ENCODE assay signal across 12 mouse cellular contexts in genomic region chr5:142510061-142510414, GRCm38 (mm10). TPM values are rescaled to one million over a fixed set of nuclear protein-coding genes. Genes with fewer than 3 reads are reported as not detected.
DNase-seq lines count a peak whose midpoint lies in the region; ATAC-seq and TF ChIP-seq lines count a peak whose summit lies in the region.
"Had no signal": no experiment of that assay in that cellular context is flagged by ENCODE, and none has a peak within 500 bp of the region (broad histone marks: within the 10 kb centered on the region; RNA-seq: fewer than 3 reads in every experiment).

No protein-coding gene starts in this region.

- intact Hi-C loops in left cerebral cortex, postnatal 4 days (cut with DNase I), result no loop called here

- no peaks in the 10 kb centered on the region for H3K9me3 ChIP-seq in hindbrain, postnatal 0 days (ENCODE audit: low read length)
- H3K9me3 ChIP-seq in neural tube, embryonic 13.5 days, result no peaks in the 10 kb centered on the region

- no peak overlapping the region for H3K4me3 ChIP-seq in hindbrain, postnatal 0 days (ENCODE audit: low read length)
- H3K4me3 ChIP-seq in neural tube, embryonic 13.5 days, result no peak overlapping the region
- H3K4me3 ChIP-seq: left cerebral cortex, adult 2 months had no signal

- no peak for TF ChIP-seq CTCF in hindbrain, postnatal 0 days (IDR thresholded peaks at IDR 0.05; ENCODE audit: low read depth)

- peak overlapping the region; percentile 52; the same call in 1 of the 2 replicates for H3K4me2 ChIP-seq in hindbrain, postnatal 0 days (ENCODE audit: low read depth, low read length)
- H3K4me2 ChIP-seq in neural tube, embryonic 13.5 days, result no peak overlapping the region

- H3K27me3 ChIP-seq in hindbrain, postnatal 0 days (ENCODE audit: insufficient read depth, low read length), result no peaks in the 10 kb centered on the region
- no peaks in the 10 kb centered on the region for H3K27me3 ChIP-seq in neural tube, embryonic 13.5 days

- H3K36me3 ChIP-seq in hindbrain, postnatal 0 days (ENCODE audit: insufficient read depth, low read length), result 0 out of 2 replicates have a peak, but pooled peaks cover 3% of the 10 kb centered on the region
- H3K36me3 ChIP-seq in neural tube, embryonic 13.5 days, result peaks cover 10% of the 10 kb centered on the region; the same call in 1 of the 2 replicates

- DNase-seq in cerebellum, postnatal 10 days, result peak; percentile 64 to 70
- DNase-seq in cerebellum, adult 8-10 months, result no peak
- DNase-seq in left cerebral cortex, postnatal 4 days, result peak; percentile 38
- DNase-seq in left cerebral cortex, adult 18-20 months (ENCODE audit: low spot score in 2 of 2), result no peak
- DNase-seq in hindbrain, postnatal 0 days (ENCODE audit: low spot score), result peak; percentile 45
- DNase-seq in thymus, postnatal 10 days (ENCODE audit: low spot score in 2 of 2), result no peak
- DNase-seq in testis, postnatal 10 days (ENCODE audit: low spot score), result no peak
- DNase-seq: thymus, adult 18-20 months had no signal

- peak overlapping the region; percentile 54; the same call in 1 of the 2 replicates for H3K9ac ChIP-seq in hindbrain, postnatal 0 days (replicated peaks; ENCODE audit: low read length)
- peak overlapping the region; percentile 70 for H3K9ac ChIP-seq in neural tube, embryonic 13.5 days

- peak overlapping the region; percentile 93 for H3K27ac ChIP-seq in hindbrain, postnatal 0 days
- H3K27ac ChIP-seq in neural tube, embryonic 13.5 days (replicated peaks), result peak overlapping the region; percentile 90
- H3K27ac ChIP-seq: kidney, postnatal 0 days; left cerebral cortex, adult 2 months had no signal

- H3K4me1 ChIP-seq in hindbrain, postnatal 0 days (ENCODE audit: insufficient read depth, low read length), result peaks cover 14% of the 10 kb centered on the region
- peaks cover 26% of the 10 kb centered on the region for H3K4me1 ChIP-seq in neural tube, embryonic 13.5 days (replicated peaks)

- 32% methylated on average over 7 of the region's 7 CpGs for WGBS in hindbrain, postnatal 0 days
- 65% methylated on average over 7 of the region's 7 CpGs for WGBS in neural tube, embryonic 13.5 days

- peak; percentile 61 for ATAC-seq in hindbrain, postnatal 0 days
- ATAC-seq in neural tube, embryonic 13.5 days (ENCODE audit: low read depth), result peak; percentile 57; the same call in 1 of the 2 replicates

RNA-seq across cellular contexts. Expression of gene Papolb, which starts 19.8 kb away (rescaled TPM):
- 1 to 10 TPM; 1.5 to 1.9 TPM for total RNA-seq in left cerebral cortex, postnatal 4 days (2021)
- under 1 TPM; 0.81 to 0.91 TPM for total RNA-seq in left cerebral cortex, adult 18-20 months (2021)
- total RNA-seq in hindbrain, postnatal 0 days (2014; rRNA removed), result 0.32 and 0.37 TPM in 2 replicates
- 0.14 and 0.16 TPM in 2 replicates for polyA plus RNA-seq in hindbrain, postnatal 0 days (2015; fragmentation: Nextera tagmentation; extraction: Ambion mirVana)
- 0.14 and 0.25 TPM in 2 replicates for polyA plus RNA-seq in neural tube, embryonic 13.5 days (2015; fragmentation: Nextera tagmentation; extraction: Ambion mirVana)
- polyA plus RNA-seq: liver, embryonic 16.5 days had no signal

RNA-seq across cellular contexts. Expression of gene Radil, which starts 40.9 kb away (rescaled TPM):
- total RNA-seq in left cerebral cortex, postnatal 4 days (2021), result 10 to 100 TPM; 24.0 to 27.9 TPM
- 10 to 100 TPM; 14.1 to 15.4 TPM for total RNA-seq in left cerebral cortex, adult 18-20 months (2021)
- total RNA-seq in hindbrain, postnatal 0 days (2014; rRNA removed), result 17.7 and 20.0 TPM in 2 replicates
- polyA plus RNA-seq in hindbrain, postnatal 0 days (2015; fragmentation: Nextera tagmentation; extraction: Ambion mirVana), result 11.9 and 12.4 TPM in 2 replicates
- 11.8 and 13.9 TPM in 2 replicates for polyA plus RNA-seq in neural tube, embryonic 13.5 days (2015; fragmentation: Nextera tagmentation; extraction: Ambion mirVana)

RNA-seq across cellular contexts. Expression of gene Ap5z1, which starts 46.3 kb away (rescaled TPM):
- 10 to 100 TPM; 21.9 to 23.2 TPM for total RNA-seq in left cerebral cortex, postnatal 4 days (2021)
- total RNA-seq in left cerebral cortex, adult 18-20 months (2021), result 10 to 100 TPM; 18.3 to 20.5 TPM
- total RNA-seq in hindbrain, postnatal 0 days (2014; rRNA removed), result 12.8 and 22.1 TPM in 2 replicates
- polyA plus RNA-seq in hindbrain, postnatal 0 days (2015; fragmentation: Nextera tagmentation; extraction: Ambion mirVana), result 7.5 and 7.9 TPM in 2 replicates
- polyA plus RNA-seq in neural tube, embryonic 13.5 days (2015; fragmentation: Nextera tagmentation; extraction: Ambion mirVana), result 10.9 and 14.1 TPM in 2 replicates

Comparison
In these comparisons a context has a peak if more than half of its experiments do, and no peak if none do; other contexts are left out.
1. DNase-seq: peak in cerebellum, postnatal 10 days (2 of 2), left cerebral cortex, postnatal 4 days (single experiment) and hindbrain, postnatal 0 days (single experiment); none in cerebellum, adult 8-10 months (single experiment), left cerebral cortex, adult 18-20 months (0 of 2), thymus, postnatal 10 days (0 of 2) and testis, postnatal 10 days (single experiment).